Mouse (Mus musculus) hindbrain, embryonic 10.5 days (tissue): ENCODE results near the gene Hivep2. TPM values are rescaled to one million over a fixed set of nuclear protein-coding genes. Genes with fewer than 3 reads are reported as not detected.

ENCODE experiments used
- DNase-seq: peaks from one replicate; pipeline ENCODE4 v3.0.0-alpha.2; 2017; ENCODE audit warnings: low spot score
- H3K27ac ChIP-seq: fragments of 300-500 bp; sonication (generic); 2 replicates; pipeline ENCODE4 v1.5.1; 2016; ENCODE audit warnings: mild to moderate bottlenecking, moderate library complexity
- H3K27me3 ChIP-seq: fragments of 300-500 bp; sonication (generic); 2 replicates; pipeline ENCODE4 v1.6.1; 2016; ENCODE audit warnings: mild to moderate bottlenecking; ENCODE audit not compliant: poor library complexity, insufficient read depth, severe bottlenecking
- H3K36me3 ChIP-seq: fragments of 300-500 bp; sonication (generic); 2 replicates; pipeline ENCODE4 v1.6.1; 2016; ENCODE audit warnings: mild to moderate bottlenecking, moderate library complexity
- H3K4me1 ChIP-seq: fragments of 300-500 bp; sonication (generic); replicated peaks from 2 replicates; pipeline ENCODE4 v1.6.1; 2016; ENCODE audit warnings: mild to moderate bottlenecking
- H3K4me3 ChIP-seq: fragments of 300-500 bp; sonication (generic); 2 replicates; pipeline ENCODE4 v1.5.1; 2016; ENCODE audit warnings: mild to moderate bottlenecking, moderate library complexity
- H3K9me3 ChIP-seq: fragments of 300-500 bp; sonication (generic); 2 replicates; pipeline ENCODE4 v1.6.1; 2016; ENCODE audit warnings: mild to moderate bottlenecking, moderate library complexity
- WGBS: fragments of 180-500 bp; shearing (Covaris S2); methylation state at CpG from one replicate; pipeline ENCODE4 v1.1.7; 2016; 5-methylcytosine and 5-hydroxymethylcytosine counted together
- polyA plus RNA-seq: library from polyadenylated mRNA; unstranded; fragments of >200 nt; fragmentation: Nextera tagmentation; extraction: Ambion mirVana; gene quantifications from 2 replicates; pipeline ENCODE4 v1.2.1, GENCODE M21; 2016

Hivep2 gene
- polyA plus RNA-seq, 1 experiment from 2014 or later = 1.2 TPM

GRCm38 (mm10) chr10:14035607-14036006 lies 69.7 kb downstream of the Hivep2 start:
- 45% methylated on average over 5 of the region's 5 CpGs for WGBS
- H3K4me3 ChIP-seq = no peak overlapping the region
- peaks cover 6% of the 10 kb centered on the region; the same call in 1 of the 2 replicates for H3K4me1 ChIP-seq
- no peak overlapping the region for H3K27ac ChIP-seq
- no peaks in the 10 kb centered on the region for H3K9me3 ChIP-seq
- DNase-seq = no peak
- H3K36me3 ChIP-seq = no peaks in the 10 kb centered on the region
- H3K27me3 ChIP-seq = no peaks in the 10 kb centered on the region

GRCm38 (mm10) chr10:14036472-14036871 lies 70.6 kb downstream of the Hivep2 start:
- 93% methylated on average over 6 of the region's 6 CpGs for WGBS
- DNase-seq = no peak
- Histone ChIP-seq H3K27ac (no peak overlapping the region), H3K4me1 (peaks cover 6% of the 10 kb centered on the region; the same call in 1 of the 2 replicates), H3K4me3 (no peak overlapping the region), H3K27me3 (no peaks in the 10 kb centered on the region), H3K36me3 (no peaks in the 10 kb centered on the region), H3K9me3 (no peaks in the 10 kb centered on the region)

- Histone ChIP-seq H3K36me3 (no peaks in the 10 kb centered on the region), H3K4me3 (no peak overlapping the region), H3K9me3 (no peaks in the 10 kb centered on the region), H3K27me3 (no peaks in the 10 kb centered on the region), H3K27ac (no peak overlapping the region), H3K4me1 (peaks cover 6% of the 10 kb centered on the region; the same call in 1 of the 2 replicates)
- no peak for DNase-seq
- WGBS = 89% methylated on average over 7 of the region's 7 CpGs
Observed at GRCm38 (mm10) chr10:14037977-14038489, 72.2 kb downstream of the Hivep2 start.

GRCm38 (mm10) chr10:14040716-14041470 lies 75.0 kb downstream of the Hivep2 start:
- Histone ChIP-seq H3K27ac (no peak overlapping the region), H3K4me1 (peaks cover 12% of the 10 kb centered on the region), H3K36me3 (no peaks in the 10 kb centered on the region), H3K27me3 (no peaks in the 10 kb centered on the region), H3K4me3 (no peak overlapping the region), H3K9me3 (no peaks in the 10 kb centered on the region)
- DNase-seq = no peak
- 81% methylated on average over 9 of the region's 9 CpGs for WGBS

GRCm38 (mm10) chr10:14041606-14042005 lies 75.7 kb downstream of the Hivep2 start:
- Histone ChIP-seq H3K4me1 (peaks cover 17% of the 10 kb centered on the region), H3K27ac (no peak overlapping the region), H3K4me3 (no peak overlapping the region), H3K36me3 (no peaks in the 10 kb centered on the region), H3K9me3 (no peaks in the 10 kb centered on the region), H3K27me3 (no peaks in the 10 kb centered on the region)
- no peak for DNase-seq
- WGBS = 79% methylated on average over 5 of the region's 5 CpGs

- Histone ChIP-seq H3K9me3 (no peaks in the 10 kb centered on the region), H3K4me3 (no peak overlapping the region), H3K4me1 (peaks cover 24% of the 10 kb centered on the region), H3K27ac (no peak overlapping the region), H3K27me3 (no peaks in the 10 kb centered on the region), H3K36me3 (no peaks in the 10 kb centered on the region)
- 88% methylated on average over 12 of the region's 12 CpGs for WGBS
- DNase-seq = no peak
Observed at GRCm38 (mm10) chr10:14042539-14043348, 76.9 kb downstream of the Hivep2 start.

GRCm38 (mm10) chr10:14043349-14043710 lies 77.5 kb downstream of the Hivep2 start:
- H3K27me3 ChIP-seq = no peaks in the 10 kb centered on the region
- no peaks in the 10 kb centered on the region for H3K9me3 ChIP-seq
- WGBS = 88% methylated on average over 4 of the region's 4 CpGs
- H3K27ac ChIP-seq = no peak overlapping the region
- no peak overlapping the region for H3K4me3 ChIP-seq
- DNase-seq = no peak
- H3K36me3 ChIP-seq = no peaks in the 10 kb centered on the region
- peaks cover 30% of the 10 kb centered on the region for H3K4me1 ChIP-seq

- H3K4me1 ChIP-seq = peaks cover 38% of the 10 kb centered on the region
- H3K4me3 ChIP-seq = no peak overlapping the region
- H3K27ac ChIP-seq = no peak overlapping the region
- H3K9me3 ChIP-seq = no peaks in the 10 kb centered on the region
- no peak for DNase-seq
- H3K36me3 ChIP-seq = no peaks in the 10 kb centered on the region
- 49% methylated on average over 14 of the region's 14 CpGs for WGBS
- no peaks in the 10 kb centered on the region for H3K27me3 ChIP-seq
Observed at GRCm38 (mm10) chr10:14044046-14044782, 78.3 kb downstream of the Hivep2 start.

- no peaks in the 10 kb centered on the region for H3K9me3 ChIP-seq
- no peaks in the 10 kb centered on the region for H3K36me3 ChIP-seq
- WGBS = 85% methylated on average over 5 of the region's 5 CpGs
- DNase-seq = no peak
- H3K27me3 ChIP-seq = no peaks in the 10 kb centered on the region
- no peak overlapping the region for H3K4me3 ChIP-seq
- H3K27ac ChIP-seq = no peak overlapping the region
- H3K4me1 ChIP-seq = peaks cover 43% of the 10 kb centered on the region
Observed at GRCm38 (mm10) chr10:14044783-14045392, 79.0 kb downstream of the Hivep2 start.

- H3K4me3 ChIP-seq = no peak overlapping the region
- H3K27me3 ChIP-seq = no peaks in the 10 kb centered on the region
- no peak overlapping the region for H3K27ac ChIP-seq
- no peaks in the 10 kb centered on the region for H3K9me3 ChIP-seq
- peaks cover 43% of the 10 kb centered on the region for H3K4me1 ChIP-seq
- no peak for DNase-seq
- no peaks in the 10 kb centered on the region for H3K36me3 ChIP-seq
- WGBS = 45% methylated on average over 4 of the region's 4 CpGs
Observed at GRCm38 (mm10) chr10:14045745-14046144, 79.9 kb downstream of the Hivep2 start.

- 42% methylated on average over 4 of the region's 4 CpGs for WGBS
- Histone ChIP-seq H3K27me3 (no peaks in the 10 kb centered on the region), H3K36me3 (no peaks in the 10 kb centered on the region), H3K27ac (no peak overlapping the region), H3K9me3 (no peaks in the 10 kb centered on the region), H3K4me3 (no peak overlapping the region), H3K4me1 (peaks cover 43% of the 10 kb centered on the region)
- no peak for DNase-seq
Observed at GRCm38 (mm10) chr10:14046171-14046651, 80.3 kb downstream of the Hivep2 start.

GRCm38 (mm10) chr10:14046935-14047334 lies 81.1 kb downstream of the Hivep2 start:
- 67% methylated on average over 2 of the region's 2 CpGs for WGBS
- no peaks in the 10 kb centered on the region for H3K36me3 ChIP-seq
- peaks cover 43% of the 10 kb centered on the region for H3K4me1 ChIP-seq
- H3K4me3 ChIP-seq = no peak overlapping the region
- H3K9me3 ChIP-seq = no peaks in the 10 kb centered on the region
- H3K27me3 ChIP-seq = no peaks in the 10 kb centered on the region
- no peak overlapping the region for H3K27ac ChIP-seq
- DNase-seq = no peak
